Mouse (Mus musculus): ENCODE data around the gene Stat2.
"Not testable (repeated sequence)": the region's sequence is repeated elsewhere in the genome, so short reads cannot be mapped to it uniquely, and the experiment has no call there.

- not testable (repeated sequence) for TF ChIP-seq CTCF (IDR thresholded peaks at IDR 0.05; ENCODE audit: borderline replicate concordance, insufficient read depth, low read length); POLR2A (IDR thresholded peaks at IDR 0.05; ENCODE audit: low read depth, low read length)
Measured at GRCm38 (mm10) chr10:128275374-128275773, 5.0 kb downstream of the Stat2 start.

Measured in embryonic fibroblast, embryonic 13.5 days (primary cell).